Mouse (Mus musculus) heart, postnatal 0 days (tissue): ENCODE data around the gene Cyth1. TPM values are rescaled to one million over a fixed set of nuclear protein-coding genes. Genes with fewer than 3 reads are reported as not detected.

Experiments used
- ATAC-seq: fragments of 200-750 bp; cut with Nextera tagmentation; 2 replicates; pipeline ENCODE4 v1.8.0; 2017; ENCODE audit warnings: low read depth, moderate number of reproducible peaks, moderate library complexity; ENCODE audit not compliant: insufficient read depth
- DNase-seq: peaks from one replicate; pipeline ENCODE4 v3.0.0-alpha.2; 2016; ENCODE audit warnings: low spot score
- H3K27ac ChIP-seq: fragments of 300-500 bp; sonication (generic); 2 replicates; pipeline ENCODE4 v1.5.1; 2014; ENCODE audit warnings: low read depth, mild to moderate bottlenecking
- H3K27me3 ChIP-seq: fragments of 300-500 bp; sonication (generic); 2 replicates; pipeline ENCODE4 v1.6.1; 2014; ENCODE audit warnings: low read length, mixed read lengths; ENCODE audit not compliant: control insufficient read depth, insufficient read depth
- H3K36me3 ChIP-seq: fragments of 300-500 bp; sonication (generic); replicated peaks from 2 replicates; pipeline ENCODE4 v1.6.1; 2014; ENCODE audit warnings: low read length, mixed read lengths; ENCODE audit not compliant: control insufficient read depth, insufficient read depth
- H3K4me1 ChIP-seq: fragments of 300-500 bp; sonication (generic); 2 replicates; pipeline ENCODE4 v1.6.1; 2014; ENCODE audit warnings: antibody characterized with exemption; ENCODE audit not compliant: control insufficient read depth, insufficient read depth
- H3K4me2 ChIP-seq: fragments of 300-500 bp; sonication (generic); 2 replicates; pipeline ENCODE4 v1.6.1; 2014; ENCODE audit warnings: low read depth, mild to moderate bottlenecking, low read length, moderate library complexity
- H3K4me3 ChIP-seq: fragments of 300-500 bp; sonication (generic); 2 replicates; pipeline ENCODE4 v1.5.1; 2014; ENCODE audit warnings: low read depth, low read length
- H3K9ac ChIP-seq: fragments of 300-500 bp; sonication (generic); replicated peaks from 2 replicates; pipeline ENCODE4 v1.6.1; 2014; ENCODE audit warnings: low read depth, low read length, mixed read lengths
- H3K9me3 ChIP-seq: fragments of 300-500 bp; sonication (generic); replicated peaks from 2 replicates; pipeline ENCODE4 v1.6.1; 2016; ENCODE audit warnings: low read length; ENCODE audit not compliant: control insufficient read depth
- CTCF ChIP-seq: IDR thresholded peaks from 2 replicates; pipeline ENCODE4 v1.5.1; 2016; ENCODE audit warnings: antibody characterized with exemption, control low read depth, low read depth
- EP300 ChIP-seq: IDR thresholded peaks from 2 replicates; pipeline ENCODE4 v1.6.1; 2016; ENCODE audit warnings: antibody characterized with exemption, low read depth
- WGBS: fragments of 180-500 bp; shearing (Covaris S2); extraction: QIAGEN DNeasy Blood & Tissue Kit; methylation state at CpG from one replicate; pipeline ENCODE4 v1.1.7; 2014; 5-methylcytosine and 5-hydroxymethylcytosine counted together
- polyA plus RNA-seq: library from polyadenylated mRNA; unstranded; fragments of >200 nt; fragmentation: Nextera tagmentation; extraction: Ambion mirVana; gene quantifications from 2 replicates; pipeline ENCODE4 v1.2.1, GENCODE M21; 2015
- total RNA-seq: library from RNA; depleted of rRNA; stranded (reverse); fragments of >200 nt; gene quantifications from 2 replicates; pipeline ENCODE4 v1.2.3, GENCODE M21; 2014; ENCODE audit warnings: low replicate concordance; rRNA removed

The Cyth1 gene
- 49.8 and 50.1 TPM in 2 replicates for total RNA-seq
- 21.4 TPM in 2 replicates for polyA plus RNA-seq

DNA sequence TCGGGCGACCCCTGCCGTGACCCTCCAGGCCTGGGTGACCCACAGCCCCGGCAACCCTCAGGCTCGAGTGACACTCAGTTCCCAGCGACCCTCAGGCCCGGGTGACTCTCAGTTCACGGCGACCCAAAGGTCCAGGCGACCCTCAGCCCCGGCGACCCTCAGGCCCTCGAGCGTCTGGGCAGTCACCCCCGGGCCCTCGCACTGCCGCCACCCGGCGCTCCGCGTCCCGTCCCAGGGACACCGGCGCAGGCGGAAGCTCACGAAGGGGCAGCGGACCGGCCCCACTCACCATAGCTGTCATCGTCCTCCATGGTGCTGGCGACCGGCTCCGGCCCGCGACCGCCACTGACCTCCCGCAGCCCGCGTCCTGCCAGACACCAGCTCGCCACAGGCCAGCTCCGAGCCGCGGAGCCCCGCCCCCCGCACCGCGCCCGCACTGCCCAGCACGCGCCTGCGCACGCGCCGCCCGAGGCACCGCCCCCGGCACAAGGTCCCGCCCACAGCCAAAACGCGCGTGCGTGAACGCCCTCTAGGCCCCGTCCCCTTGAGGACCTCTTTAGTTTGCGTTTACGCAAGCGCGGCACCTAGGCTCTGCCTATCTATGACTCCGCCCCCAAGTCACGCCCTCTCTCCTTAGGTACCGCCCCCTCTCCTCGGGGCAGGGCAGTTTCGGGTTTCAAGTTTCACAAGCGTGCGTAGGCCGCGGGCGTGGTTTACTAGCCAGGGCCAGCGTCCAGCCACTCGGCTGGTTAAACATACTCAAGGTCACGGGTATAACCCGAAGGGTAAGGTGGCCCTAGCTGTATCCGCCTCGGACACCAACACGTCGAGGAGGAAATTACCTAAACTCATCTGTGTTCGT lies at the start of gene Cyth1:
Gene Cyth1 (minus strand): TSS at position 443 of the 862 bp plus-strand sequence.
- under 1% methylated on average over 84 of the region's 86 CpGs for WGBS
- DNase-seq = peak; percentile 100
- H3K4me3 ChIP-seq = peak within 1 kb of the TSS; percentile 82
- no peaks in the 10 kb centered on the region for H3K36me3 ChIP-seq
- ATAC-seq = peak; percentile 94
- peak within 1 kb of the TSS; percentile 72 for H3K4me2 ChIP-seq
- H3K27me3 ChIP-seq = no peaks in the 10 kb centered on the region
- no peak for TF ChIP-seq EP300
- TF ChIP-seq CTCF = no peak
- peak within 1 kb of the TSS; percentile 94 for H3K9ac ChIP-seq
- H3K27ac ChIP-seq = peak within 1 kb of the TSS; percentile 93
- no peaks in the 10 kb centered on the region for H3K9me3 ChIP-seq
- peaks cover 25% of the 10 kb centered on the region for H3K4me1 ChIP-seq

DNA sequence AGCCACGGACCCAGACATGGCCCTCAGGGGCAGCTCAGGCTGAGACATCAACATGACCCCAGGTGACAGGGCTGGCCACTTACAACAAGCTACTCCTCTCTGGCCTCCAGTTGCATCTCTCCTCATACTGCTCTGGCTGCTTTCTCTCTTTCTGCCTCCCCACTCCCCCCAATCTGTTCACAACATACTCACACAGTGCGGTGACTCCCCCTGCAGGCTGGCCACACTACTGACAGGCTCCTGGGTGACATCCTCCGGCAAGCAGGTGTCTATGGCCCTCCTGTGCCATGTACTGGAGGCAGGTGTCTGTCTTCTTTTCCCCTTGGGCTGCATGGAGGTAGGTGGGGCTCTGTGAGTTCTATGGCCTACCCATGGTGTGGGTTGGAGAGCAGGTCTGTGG lies 49.6 kb upstream of the Cyth1 start:
- H3K4me3 ChIP-seq = no peak overlapping the region
- peaks cover 21% of the 10 kb centered on the region; the same call in 1 of the 2 replicates for H3K36me3 ChIP-seq
- WGBS = 85% methylated on average over 3 of the region's 3 CpGs
- no peaks in the 10 kb centered on the region for H3K9me3 ChIP-seq
- no peak overlapping the region for H3K4me2 ChIP-seq
- ATAC-seq (no peak), DNase-seq (no peak)
- H3K9ac ChIP-seq = no peak overlapping the region
- H3K4me1 ChIP-seq = no peaks in the 10 kb centered on the region
- no peak for TF ChIP-seq CTCF
- no peak for TF ChIP-seq EP300
- H3K27me3 ChIP-seq = no peaks in the 10 kb centered on the region
- H3K27ac ChIP-seq = no peak overlapping the region

DNA sequence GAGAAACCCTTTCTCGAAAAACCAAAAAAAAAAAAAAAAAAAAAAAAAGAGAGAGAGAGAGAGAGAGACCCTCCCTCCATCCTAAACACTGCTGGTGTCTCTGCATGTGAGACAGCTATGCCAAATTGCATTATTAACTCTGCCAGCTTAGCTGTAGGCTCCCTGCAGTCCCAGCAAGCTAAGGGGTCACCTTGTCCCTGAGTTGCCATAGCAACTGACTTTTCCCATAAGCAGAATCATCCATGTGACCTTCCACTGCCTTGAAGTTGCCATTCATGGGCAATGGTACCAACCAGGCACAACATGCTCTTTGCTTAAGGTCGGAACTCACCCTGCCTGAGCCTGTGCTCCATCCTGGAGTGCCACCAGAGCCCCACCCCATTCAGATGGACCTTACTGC lies 46.6 kb upstream of the Cyth1 start:
- ATAC-seq (no peak), DNase-seq (no peak)
- H3K27ac ChIP-seq = no peak overlapping the region
- H3K27me3 ChIP-seq = no peaks in the 10 kb centered on the region
- WGBS = 62% methylated on average over 2 of the region's 2 CpGs
- H3K4me3 ChIP-seq = no peak overlapping the region
- no peaks in the 10 kb centered on the region for H3K36me3 ChIP-seq
- H3K4me2 ChIP-seq = no peak overlapping the region
- TF ChIP-seq EP300 (no peak), CTCF (no peak)
- no peaks in the 10 kb centered on the region for H3K9me3 ChIP-seq
- H3K4me1 ChIP-seq = peaks cover 5% of the 10 kb centered on the region; the same call in 1 of the 2 replicates
- no peak overlapping the region for H3K9ac ChIP-seq

DNA sequence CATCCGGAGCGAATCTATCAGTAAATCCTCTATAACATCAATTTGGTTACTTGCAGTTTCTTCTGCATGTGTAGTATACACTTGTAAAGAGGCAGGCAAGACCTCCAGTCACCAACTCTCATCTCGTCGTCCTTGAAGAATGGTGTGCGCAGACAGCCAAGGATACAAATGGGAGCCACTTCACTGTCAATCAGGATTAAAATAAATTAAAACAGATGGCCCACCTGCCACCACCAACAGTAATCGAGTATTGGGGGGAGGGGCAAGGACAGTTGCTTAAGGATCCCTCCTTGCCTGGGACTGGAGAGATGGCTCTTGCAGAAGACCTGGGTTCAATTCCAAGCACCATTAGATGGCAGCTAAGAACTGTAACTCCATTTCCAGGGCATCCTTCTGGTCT lies 44.3 kb upstream of the Cyth1 start:
- Histone ChIP-seq H3K36me3 (no peaks in the 10 kb centered on the region), H3K4me3 (no peak overlapping the region), H3K9ac (no peak overlapping the region), H3K27me3 (no peaks in the 10 kb centered on the region), H3K4me1 (peaks cover 14% of the 10 kb centered on the region), H3K4me2 (no peak overlapping the region), H3K9me3 (no peaks in the 10 kb centered on the region), H3K27ac (no peak overlapping the region)
- ATAC-seq = no peak
- no peak for DNase-seq
- WGBS = 62% methylated on average over 6 of the region's 6 CpGs
- no peak for TF ChIP-seq CTCF
- no peak for TF ChIP-seq EP300

DNA sequence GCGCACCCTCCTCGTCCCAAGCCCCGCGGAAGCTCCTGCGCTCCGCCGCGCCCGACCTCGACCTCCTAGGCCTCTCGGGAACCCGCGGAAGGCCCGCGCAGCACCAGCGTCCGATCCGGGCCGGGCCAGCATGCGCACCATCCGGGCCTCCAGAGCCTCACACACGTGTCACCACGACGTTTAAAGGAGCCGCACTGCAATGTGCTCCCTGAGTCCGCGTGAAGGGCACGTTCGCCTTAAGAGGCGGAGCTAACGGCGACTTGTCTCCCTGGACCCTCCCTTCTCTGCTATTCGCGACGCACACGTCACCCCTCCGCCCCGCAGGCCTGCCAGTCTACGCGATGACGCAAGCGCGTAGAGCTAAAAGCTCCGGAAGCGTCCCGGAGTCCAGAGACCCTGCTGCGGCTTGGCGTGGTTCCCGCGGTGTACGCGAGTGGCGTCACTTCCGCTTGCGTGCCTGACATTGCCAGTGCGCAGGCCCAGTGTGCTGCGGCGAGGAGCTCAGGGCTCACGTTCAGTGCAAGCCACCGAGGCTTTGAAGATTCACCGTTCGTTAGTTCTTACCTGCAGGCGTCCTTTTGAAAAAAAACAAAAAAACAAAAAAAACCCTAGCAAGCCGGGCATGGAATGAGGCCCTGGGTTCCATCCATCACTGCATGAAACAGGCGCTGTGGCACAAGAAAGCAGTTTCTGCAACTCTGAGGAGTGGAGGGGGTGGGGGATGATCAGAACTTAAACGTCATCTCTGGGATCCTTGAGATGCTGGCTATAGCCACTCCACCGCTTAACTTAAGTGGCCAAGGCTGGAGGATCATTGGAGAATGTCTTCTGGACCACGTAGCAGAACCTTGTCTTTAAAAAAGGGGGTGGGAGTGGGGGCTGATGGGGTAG lies 41.9 kb upstream of the Cyth1 start, which contains the start of gene Usp36:
Gene Usp36 (minus strand): TSS at position 246 of the 891 bp plus-strand sequence.
- no peaks in the 10 kb centered on the region for H3K9me3 ChIP-seq
- ATAC-seq = peak; percentile 99

More for the DNA sequence above, 41.9 kb upstream of the Cyth1 start, which contains the start of gene Usp36:
- DNase-seq = peak; percentile 100
- Histone ChIP-seq H3K4me1 (peaks cover 14% of the 10 kb centered on the region), H3K36me3 (peaks cover 21% of the 10 kb centered on the region), H3K4me3 (peak within 1 kb of the TSS; percentile 79), H3K27ac (peak within 1 kb of the TSS; percentile 90), H3K4me2 (peak within 1 kb of the TSS; percentile 84), H3K9ac (peak within 1 kb of the TSS; percentile 89), H3K27me3 (no peaks in the 10 kb centered on the region)
- TF ChIP-seq CTCF = no peak
- TF ChIP-seq EP300 = peak; percentile 21; the same call in 1 of the 2 replicates
- WGBS = 1% methylated on average over 68 of the region's 68 CpGs
